Mouse (Mus musculus): ENCODE results near the gene Il4ra. TPM values are rescaled to one million over a fixed set of nuclear protein-coding genes. Genes with fewer than 3 reads are reported as not detected.
A peak's percentile ranks its signal among the peaks of the same experiment; 100 is the strongest.

Il4ra gene
- total RNA-seq, 4 experiments from 2014 or later, result 33.7 to 203 (median 102) TPM

- DNase-seq, result no peak
Observed at GRCm38 (mm10) chr7:125572737-125573136, 20.8 kb downstream of the Il4ra start.

- no peak for DNase-seq
Observed at GRCm38 (mm10) chr7:125573849-125574248, 21.9 kb downstream of the Il4ra start.

GRCm38 (mm10) chr7:125574832-125575231 is 22.9 kb downstream of the Il4ra start:
- no peak for DNase-seq

- DNase-seq, result no peak
Observed at GRCm38 (mm10) chr7:125575738-125576540, 24.0 kb downstream of the Il4ra start.

- no peak for DNase-seq
Observed at GRCm38 (mm10) chr7:125576982-125577381, 25.1 kb downstream of the Il4ra start.

GRCm38 (mm10) chr7:125577486-125578088 is 25.7 kb downstream of the Il4ra start:
- DNase-seq, result no peak

GRCm38 (mm10) chr7:125578106-125578505 is 26.2 kb downstream of the Il4ra start:
- DNase-seq, result no peak

GRCm38 (mm10) chr7:125579545-125580219 is 27.8 kb downstream of the Il4ra start:
- no peak for DNase-seq

- no peak for DNase-seq
Observed at GRCm38 (mm10) chr7:125580220-125580549, 28.3 kb downstream of the Il4ra start.

- DNase-seq, result no peak
Observed at GRCm38 (mm10) chr7:125580625-125581316, 28.9 kb downstream of the Il4ra start.

GRCm38 (mm10) chr7:125581317-125581672 is 29.4 kb downstream of the Il4ra start:
- peak; percentile 81 for DNase-seq

- no peak for DNase-seq
Observed at GRCm38 (mm10) chr7:125583325-125584004, 31.5 kb downstream of the Il4ra start.

GRCm38 (mm10) chr7:125584005-125584369 is 32.1 kb downstream of the Il4ra start:
- DNase-seq, result no peak

- DNase-seq, result no peak
Observed at GRCm38 (mm10) chr7:125586355-125586754, 34.4 kb downstream of the Il4ra start.

- DNase-seq, result no peak
Observed at GRCm38 (mm10) chr7:125588721-125589120, 36.8 kb downstream of the Il4ra start.

- no peak for DNase-seq
Observed at GRCm38 (mm10) chr7:125589896-125590295, 38.0 kb downstream of the Il4ra start.

GRCm38 (mm10) chr7:125593831-125594230 is 41.9 kb downstream of the Il4ra start:
- DNase-seq, result no peak

- DNase-seq, result no peak
Observed at GRCm38 (mm10) chr7:125596406-125596805, 44.5 kb downstream of the Il4ra start.

GRCm38 (mm10) chr7:125597083-125597482 is 45.2 kb downstream of the Il4ra start:
- no peak for DNase-seq

GRCm38 (mm10) chr7:125597516-125598347 is 45.8 kb downstream of the Il4ra start:
- DNase-seq, result no peak

GRCm38 (mm10) chr7:125599373-125599973 is 47.6 kb downstream of the Il4ra start:
- no peak for DNase-seq

Data from adrenal gland, adult 8-10 months (tissue).